Mouse (Mus musculus) kidney, postnatal 14 days (tissue): ENCODE measurements around the gene Cse1l.

ENCODE experiments used
- DNase-seq: peaks from one replicate; pipeline ENCODE4 v3.0.0; 2022; ENCODE audit warnings: mixed read lengths

Gene Cse1l

GRCm38 (mm10) chr2:166905711-166906522 lies at the start of gene Cse1l:
Gene Cse1l (plus strand): TSS chr2:166906040.
- DNase-seq, result peak; percentile 98

- DNase-seq, result no peak
Observed at GRCm38 (mm10) chr2:166856366-166856765, 49.5 kb upstream of the Cse1l start.

GRCm38 (mm10) chr2:166857118-166857517 lies 48.7 kb upstream of the Cse1l start:
- DNase-seq, result no peak

- no peak for DNase-seq
Observed at GRCm38 (mm10) chr2:166859214-166859613, 46.6 kb upstream of the Cse1l start.

DNA sequence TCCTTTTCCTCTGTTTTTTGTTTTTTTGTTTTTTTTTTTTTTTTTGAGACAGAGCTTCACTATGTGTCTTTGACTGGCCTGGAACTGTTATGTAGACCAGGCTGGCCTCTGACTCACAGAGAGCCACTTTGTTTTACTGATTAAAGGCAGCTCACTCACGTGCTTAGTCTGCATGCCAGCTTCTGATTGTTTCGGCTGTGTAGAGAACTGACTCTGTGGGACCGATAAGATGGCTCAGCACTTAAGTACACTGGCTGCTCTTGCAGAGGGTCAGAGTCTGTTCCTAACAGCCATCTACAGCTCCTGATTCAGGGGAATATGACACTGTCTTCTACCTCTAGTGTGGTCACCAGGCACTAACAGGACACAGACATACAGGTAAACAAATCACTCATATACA lies 43.3 kb upstream of the Cse1l start:
- DNase-seq, result no peak

GRCm38 (mm10) chr2:166865476-166865875 lies 40.4 kb upstream of the Cse1l start:
- DNase-seq, result no peak

GRCm38 (mm10) chr2:166870271-166870865 lies 35.5 kb upstream of the Cse1l start:
- peak; percentile 51 for DNase-seq

DNA sequence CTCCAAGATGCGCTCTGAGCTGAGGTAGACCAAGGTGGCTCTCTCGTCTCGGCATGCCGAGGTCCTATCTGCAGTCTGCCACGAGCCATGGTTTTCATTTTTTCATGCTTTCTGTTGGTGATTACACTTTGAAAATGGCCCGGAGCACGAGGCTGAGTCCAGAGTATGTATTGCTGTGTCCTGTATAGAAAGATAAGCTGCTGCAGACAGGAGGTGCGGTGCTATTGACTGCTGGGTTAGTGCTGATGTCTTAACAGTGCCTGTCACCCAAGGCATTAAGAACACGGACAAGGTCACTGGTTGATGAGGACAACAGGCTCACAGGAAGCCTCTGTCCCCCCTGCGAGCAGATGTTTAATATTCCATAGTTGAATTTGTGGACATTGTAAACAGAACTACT lies 34.9 kb upstream of the Cse1l start:
- DNase-seq, result no peak

GRCm38 (mm10) chr2:166874675-166875280 lies 31.1 kb upstream of the Cse1l start:
- DNase-seq, result no peak

DNA sequence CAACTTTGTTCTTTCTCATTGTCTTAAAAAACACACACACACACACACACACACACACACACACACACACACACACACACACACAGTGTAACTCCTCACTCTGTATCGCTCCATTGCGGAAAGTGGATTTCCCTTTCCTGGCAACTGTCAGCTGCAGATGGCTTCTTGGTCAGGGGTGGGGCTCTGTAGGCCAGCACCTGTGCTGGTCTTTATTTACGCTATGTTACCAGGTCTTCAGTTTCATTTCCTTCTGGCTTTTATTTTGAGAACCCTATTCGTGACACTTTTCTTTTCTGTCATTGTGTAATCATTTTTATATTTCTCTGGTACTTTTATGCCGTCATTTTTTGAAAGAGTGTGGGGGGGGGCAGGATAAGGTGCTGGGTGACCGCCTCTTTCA lies 30.3 kb upstream of the Cse1l start:
- DNase-seq, result no peak

DNA sequence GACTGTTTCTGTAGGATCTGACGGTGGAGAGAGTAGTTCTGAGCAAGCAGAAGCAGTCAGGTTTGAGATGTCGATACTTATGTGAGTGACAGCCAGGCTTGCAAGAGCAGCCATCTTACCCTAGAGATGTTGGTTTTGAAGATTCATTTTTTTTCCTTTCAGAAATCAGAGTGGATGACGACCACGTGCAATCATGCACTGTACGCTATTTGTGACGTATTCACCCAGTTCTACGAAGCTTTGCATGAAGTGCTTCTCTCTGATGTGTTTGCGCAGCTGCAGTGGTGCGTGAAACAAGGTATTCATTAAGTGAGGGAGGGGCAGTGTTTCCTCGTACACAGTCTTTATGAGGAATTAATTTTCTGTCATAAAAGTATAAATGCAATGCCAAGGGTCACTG lies 29.5 kb upstream of the Cse1l start:
- no peak for DNase-seq

DNA sequence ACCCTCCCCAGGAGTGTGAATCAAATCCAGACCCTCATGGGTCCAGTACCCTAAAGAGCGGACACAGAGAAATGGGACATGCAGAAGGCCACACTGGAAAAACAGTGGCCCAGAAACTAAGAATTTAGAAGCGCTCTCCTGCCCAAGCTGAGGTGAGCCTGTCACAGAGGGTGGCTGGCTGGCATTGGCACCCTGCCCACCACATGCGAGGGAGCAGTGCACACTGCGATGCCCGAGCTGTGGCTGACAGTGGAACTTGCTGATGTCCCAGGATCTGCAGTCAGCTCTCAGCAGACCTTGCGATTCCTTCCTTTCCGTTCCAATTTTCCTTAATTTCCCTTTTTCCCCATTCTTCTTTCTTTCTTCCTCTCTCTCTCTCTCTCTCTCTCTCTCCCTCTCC lies 20.8 kb upstream of the Cse1l start:
- no peak for DNase-seq

DNA sequence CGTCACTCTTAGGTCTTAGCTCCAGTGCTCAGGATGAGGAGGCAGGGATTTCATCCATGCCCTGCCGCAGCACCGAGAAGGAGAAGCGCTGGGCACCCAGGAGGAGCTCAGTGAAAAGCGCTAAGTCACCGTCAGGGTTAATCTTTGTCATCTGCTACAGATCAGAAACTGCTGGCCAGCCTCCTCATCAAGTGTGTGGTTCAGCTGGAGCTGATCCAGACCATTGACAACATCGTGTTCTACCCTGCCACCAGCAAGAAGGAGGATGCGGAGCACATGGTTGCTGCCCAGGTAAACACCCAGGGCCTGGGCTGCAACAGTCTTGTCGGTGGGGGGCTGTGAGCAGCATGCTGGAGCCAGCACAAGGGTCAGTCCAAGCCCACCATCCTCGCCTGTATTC lies 20.2 kb upstream of the Cse1l start:
- no peak for DNase-seq

- no peak for DNase-seq
Observed at GRCm38 (mm10) chr2:166886231-166886630, 19.6 kb upstream of the Cse1l start.

GRCm38 (mm10) chr2:166887816-166888215 lies 18.0 kb upstream of the Cse1l start:
- no peak for DNase-seq

DNA sequence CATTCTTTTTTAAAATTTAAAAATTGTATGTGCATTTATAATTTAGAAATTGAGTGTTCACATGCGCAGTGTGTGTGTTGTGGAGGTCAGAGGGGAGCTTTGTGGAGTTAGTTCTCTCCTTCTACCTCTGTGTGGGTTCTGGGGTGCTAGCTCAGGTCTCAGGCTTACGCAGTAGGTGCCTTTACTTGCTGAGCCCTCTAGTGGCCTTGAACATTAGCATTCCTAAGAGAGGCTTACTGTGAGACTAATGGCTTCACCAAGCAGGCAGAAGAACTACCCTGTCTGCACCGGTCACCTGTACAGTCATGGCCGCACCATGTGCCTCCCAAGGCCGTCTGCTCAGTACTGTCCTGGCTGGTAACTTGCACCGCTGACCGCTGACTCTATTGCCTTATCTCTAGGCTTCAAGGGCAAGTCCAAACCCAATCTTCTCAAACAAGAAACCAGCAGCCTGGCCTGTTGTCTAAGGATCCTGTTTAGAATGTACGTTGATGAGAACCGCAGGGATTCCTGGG lies 14.4 kb upstream of the Cse1l start:
- no peak for DNase-seq

GRCm38 (mm10) chr2:166892158-166892680 lies 13.6 kb upstream of the Cse1l start:
- peak; percentile 20 for DNase-seq

DNA sequence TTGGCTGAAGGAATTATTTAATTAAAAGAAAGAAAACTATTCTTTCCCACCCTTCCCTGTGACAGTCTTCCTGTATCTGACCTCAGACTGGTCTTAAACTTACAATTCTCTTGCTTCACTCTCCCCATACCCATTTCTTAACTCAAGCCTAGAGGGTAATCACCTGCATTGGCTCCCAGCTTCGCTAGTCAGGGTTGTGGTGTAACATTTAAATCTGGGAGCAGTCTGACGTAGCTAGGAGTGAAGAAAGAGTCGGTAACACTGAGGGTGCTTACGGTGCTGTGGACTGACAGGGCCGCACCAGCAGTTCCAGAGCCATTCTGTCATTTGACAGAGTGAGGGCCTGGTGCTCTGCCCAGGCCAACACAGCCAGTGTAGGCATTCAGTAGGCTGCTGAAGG lies 12.8 kb upstream of the Cse1l start:
- no peak for DNase-seq

- no peak for DNase-seq
Observed at GRCm38 (mm10) chr2:166896368-166896767, 9.5 kb upstream of the Cse1l start.

- no peak for DNase-seq
Observed at GRCm38 (mm10) chr2:166896974-166897373, 8.9 kb upstream of the Cse1l start.

DNA sequence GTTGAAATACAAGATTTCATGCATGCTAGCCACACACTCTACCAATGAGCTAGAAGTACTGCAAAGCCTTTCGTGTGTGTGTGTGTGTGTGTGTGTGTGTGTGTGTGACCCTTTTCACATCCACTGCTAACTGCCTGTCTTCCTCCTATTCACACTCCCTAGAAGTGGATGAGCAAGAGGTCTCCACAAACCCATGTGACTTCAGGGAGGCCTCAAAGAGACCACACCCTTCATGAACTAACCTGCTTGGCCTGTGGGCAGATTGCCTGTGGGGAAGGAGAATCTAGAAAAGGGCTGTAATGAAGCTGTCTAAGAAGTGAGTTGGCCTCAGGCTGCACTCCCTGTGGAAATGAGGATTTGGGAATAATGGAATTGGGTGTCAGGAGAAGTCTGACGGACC lies 6.7 kb upstream of the Cse1l start:
- no peak for DNase-seq

DNA sequence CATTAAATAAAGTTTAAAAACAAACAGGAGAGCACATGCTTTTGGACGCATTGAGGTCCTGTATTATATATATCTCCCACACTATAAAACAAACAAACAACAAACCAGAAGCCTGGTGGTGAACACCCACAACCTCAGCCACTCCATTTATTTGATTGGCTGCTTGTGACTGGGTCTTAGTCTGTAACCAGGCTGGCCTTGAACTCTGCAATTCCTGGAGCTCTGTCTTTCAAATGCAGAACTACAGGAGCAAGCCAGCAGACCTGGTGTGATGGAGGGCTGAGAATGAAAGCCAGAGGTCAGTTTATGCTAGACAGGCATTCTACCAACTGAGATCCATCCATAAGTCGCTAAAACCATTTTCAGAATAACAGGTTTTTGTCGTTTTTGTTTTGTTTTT lies 6.1 kb upstream of the Cse1l start:
- DNase-seq, result no peak

DNA sequence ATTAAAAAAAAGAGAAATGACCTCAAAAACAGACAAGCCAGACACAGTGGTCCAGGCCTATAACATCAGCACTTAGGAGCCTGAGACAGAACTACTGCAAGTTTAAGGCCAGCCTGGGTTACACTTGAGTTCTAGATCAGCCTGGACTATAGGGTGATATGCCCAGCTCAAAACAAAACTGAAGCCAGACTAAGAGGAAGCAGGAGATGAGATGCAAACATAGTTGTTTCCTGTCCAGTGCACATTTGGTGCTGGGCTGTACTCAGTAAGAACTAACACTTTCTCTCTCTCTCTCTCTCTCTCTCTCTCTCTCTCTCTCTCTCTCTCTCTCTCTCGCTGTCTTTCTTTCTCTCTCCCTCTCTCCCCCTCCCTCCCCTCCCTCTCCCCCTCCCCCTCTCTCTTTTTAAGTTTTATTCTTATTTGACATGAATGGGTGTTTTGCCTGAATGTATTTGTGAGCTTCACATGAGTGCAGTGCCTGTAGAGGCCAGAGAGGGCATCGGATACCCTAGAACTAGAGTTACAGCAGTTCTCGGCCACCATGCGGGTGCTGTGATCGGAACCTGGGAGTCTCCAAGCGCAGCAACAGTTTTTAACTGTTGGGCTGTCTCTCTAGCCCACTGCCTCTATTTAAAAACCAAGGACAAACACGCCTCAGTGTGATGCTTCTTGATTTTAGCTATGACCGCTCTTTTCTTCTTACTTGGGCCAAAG lies 4.9 kb upstream of the Cse1l start:
- DNase-seq, result no peak
